Mouse (Mus musculus): Measurements from ENCODE around the gene Rfk. TPM values are rescaled to one million over a fixed set of nuclear protein-coding genes. Genes with fewer than 3 reads are reported as not detected.

Rfk gene
- 78.0 and 88.6 TPM in 2 replicates for polyA plus RNA-seq (2015; fragmentation: Nextera tagmentation; extraction: Ambion mirVana)

- Histone ChIP-seq H3K4me3 (replicated peaks) (peak within 1 kb of the TSS; percentile 91), H3K27me3 (no peaks in the 10 kb centered on the region), H3K27ac (replicated peaks) (peak within 1 kb of the TSS; percentile 80), H3K9ac (peak within 1 kb of the TSS; percentile 78), H3K36me3 (peaks cover 11% of the 10 kb centered on the region), H3K9me3 (replicated peaks) (no peaks in the 10 kb centered on the region), H3K4me1 (peaks cover 8% of the 10 kb centered on the region; the same call in 1 of the 2 replicates), H3K4me2 (replicated peaks) (peak within 1 kb of the TSS; percentile 64)
- peak; percentile 96 for ATAC-seq (ENCODE audit: insufficient number of reproducible peaks, low FRiP score, low TSS enrichment, low read depth)
- WGBS: under 1% methylated on average over 82 of the region's 83 CpGs
Observed at GRCm38 (mm10) chr19:17393841-17394591, at the start of gene Rfk. TSS of gene Rfk (plus strand) at chr19:17394043.

GRCm38 (mm10) chr19:17344881-17345280, 49.0 kb upstream of the Rfk start:
- Histone ChIP-seq H3K36me3 (no peaks in the 10 kb centered on the region), H3K4me2 (replicated peaks) (no peak overlapping the region), H3K9me3 (replicated peaks) (no peaks in the 10 kb centered on the region), H3K27me3 (no peaks in the 10 kb centered on the region), H3K4me3 (replicated peaks) (no peak overlapping the region), H3K27ac (replicated peaks) (no peak overlapping the region), H3K9ac (no peak overlapping the region), H3K4me1 (no peaks in the 10 kb centered on the region)
- 79% methylated on average over 7 of the region's 7 CpGs for WGBS
- ATAC-seq (ENCODE audit: insufficient number of reproducible peaks, low FRiP score, low TSS enrichment, low read depth): no peak

GRCm38 (mm10) chr19:17346716-17347474, 46.9 kb upstream of the Rfk start:
- Histone ChIP-seq H3K4me3 (replicated peaks) (no peak overlapping the region), H3K27me3 (no peaks in the 10 kb centered on the region)

GRCm38 (mm10) chr19:17347852-17348251, 46.0 kb upstream of the Rfk start:
- 69% methylated on average over 2 of the region's 2 CpGs for WGBS
- Histone ChIP-seq H3K36me3 (no peaks in the 10 kb centered on the region), H3K9me3 (replicated peaks) (no peaks in the 10 kb centered on the region), H3K4me1 (no peaks in the 10 kb centered on the region), H3K27me3 (no peaks in the 10 kb centered on the region), H3K9ac (no peak overlapping the region), H3K4me2 (replicated peaks) (no peak overlapping the region), H3K4me3 (replicated peaks) (no peak overlapping the region), H3K27ac (replicated peaks) (no peak overlapping the region)
- no peak for ATAC-seq (ENCODE audit: insufficient number of reproducible peaks, low FRiP score, low TSS enrichment, low read depth)

More at GRCm38 (mm10) chr19:17346716-17347474, 46.9 kb upstream of the Rfk start:
- Histone ChIP-seq H3K9me3 (replicated peaks) (no peaks in the 10 kb centered on the region), H3K36me3 (no peaks in the 10 kb centered on the region), H3K27ac (replicated peaks) (no peak overlapping the region), H3K9ac (no peak overlapping the region), H3K4me1 (no peaks in the 10 kb centered on the region), H3K4me2 (replicated peaks) (no peak overlapping the region)
- ATAC-seq (ENCODE audit: insufficient number of reproducible peaks, low FRiP score, low TSS enrichment, low read depth): no peak
- WGBS: 92% methylated on average over 3 of the region's 3 CpGs

GRCm38 (mm10) chr19:17353727-17354126, 40.1 kb upstream of the Rfk start:
- no peak overlapping the region for H3K4me3 ChIP-seq (replicated peaks)
- H3K27ac ChIP-seq (replicated peaks): no peak overlapping the region
- H3K27me3 ChIP-seq: peaks cover 3% of the 10 kb centered on the region; the same call in 1 of the 2 replicates
- H3K9ac ChIP-seq: no peak overlapping the region
- H3K4me1 ChIP-seq: 0 out of 2 replicates have a peak, but pooled peaks cover 3% of the 10 kb centered on the region
- 68% methylated on average over 8 of the region's 8 CpGs for WGBS
- H3K36me3 ChIP-seq: no peaks in the 10 kb centered on the region
- H3K9me3 ChIP-seq (replicated peaks): no peaks in the 10 kb centered on the region
- ATAC-seq (ENCODE audit: insufficient number of reproducible peaks, low FRiP score, low TSS enrichment, low read depth): no peak
- no peak overlapping the region for H3K4me2 ChIP-seq (replicated peaks)

- H3K4me3 ChIP-seq (replicated peaks): no peak overlapping the region
- H3K4me1 ChIP-seq: 0 out of 2 replicates have a peak, but pooled peaks cover 3% of the 10 kb centered on the region
- H3K27me3 ChIP-seq: peaks cover 3% of the 10 kb centered on the region; the same call in 1 of the 2 replicates
- H3K36me3 ChIP-seq: no peaks in the 10 kb centered on the region
- no peak overlapping the region for H3K27ac ChIP-seq (replicated peaks)
- no peak overlapping the region for H3K9ac ChIP-seq
- no peak for ATAC-seq (ENCODE audit: insufficient number of reproducible peaks, low FRiP score, low TSS enrichment, low read depth)
- no peaks in the 10 kb centered on the region for H3K9me3 ChIP-seq (replicated peaks)
- H3K4me2 ChIP-seq (replicated peaks): no peak overlapping the region
- 75% methylated on average over 4 of the region's 4 CpGs for WGBS
Observed at GRCm38 (mm10) chr19:17354362-17354761, 39.5 kb upstream of the Rfk start.

- no peak overlapping the region for H3K4me3 ChIP-seq (replicated peaks)
Observed at GRCm38 (mm10) chr19:17354797-17355196, 39.0 kb upstream of the Rfk start.

GRCm38 (mm10) chr19:17355361-17355760, 38.5 kb upstream of the Rfk start:
- 31% methylated on average over 4 of the region's 4 CpGs for WGBS
- Histone ChIP-seq H3K4me3 (replicated peaks) (peak overlapping the region; percentile 49), H3K9me3 (replicated peaks) (no peaks in the 10 kb centered on the region), H3K36me3 (no peaks in the 10 kb centered on the region), H3K27ac (replicated peaks) (no peak overlapping the region), H3K9ac (no peak overlapping the region), H3K27me3 (peaks cover 3% of the 10 kb centered on the region; the same call in 1 of the 2 replicates), H3K4me2 (replicated peaks) (peak overlapping the region; percentile 79; the same call in 1 of the 2 replicates), H3K4me1 (0 out of 2 replicates have a peak, but pooled peaks cover 3% of the 10 kb centered on the region)
- no peak for ATAC-seq (ENCODE audit: insufficient number of reproducible peaks, low FRiP score, low TSS enrichment, low read depth)

More at GRCm38 (mm10) chr19:17354797-17355196, 39.0 kb upstream of the Rfk start:
- no peaks in the 10 kb centered on the region for H3K36me3 ChIP-seq
- H3K9ac ChIP-seq: no peak overlapping the region
- 44% methylated on average over 4 of the region's 4 CpGs for WGBS
- no peak overlapping the region for H3K27ac ChIP-seq (replicated peaks)
- no peak for ATAC-seq (ENCODE audit: insufficient number of reproducible peaks, low FRiP score, low TSS enrichment, low read depth)
- H3K4me1 ChIP-seq: 0 out of 2 replicates have a peak, but pooled peaks cover 3% of the 10 kb centered on the region
- no peaks in the 10 kb centered on the region for H3K9me3 ChIP-seq (replicated peaks)
- peaks cover 3% of the 10 kb centered on the region; the same call in 1 of the 2 replicates for H3K27me3 ChIP-seq
- H3K4me2 ChIP-seq (replicated peaks): no peak overlapping the region

- 3% methylated on average over 50 of the region's 50 CpGs for WGBS
Observed at GRCm38 (mm10) chr19:17355950-17356867, 37.6 kb upstream of the Rfk start.

GRCm38 (mm10) chr19:17356932-17357331, 36.9 kb upstream of the Rfk start:
- 0 out of 2 replicates have a peak overlapping the region, but pooled peaks have one; percentile 79 for H3K4me2 ChIP-seq (replicated peaks)

More at GRCm38 (mm10) chr19:17355950-17356867, 37.6 kb upstream of the Rfk start:
- peak overlapping the region; percentile 79 for H3K4me2 ChIP-seq (replicated peaks)
- H3K36me3 ChIP-seq: no peaks in the 10 kb centered on the region
- peak overlapping the region; percentile 49 for H3K4me3 ChIP-seq (replicated peaks)
- H3K9me3 ChIP-seq (replicated peaks): no peaks in the 10 kb centered on the region
- ATAC-seq (ENCODE audit: insufficient number of reproducible peaks, low FRiP score, low TSS enrichment, low read depth): peak; percentile 87
- H3K9ac ChIP-seq: 0 out of 2 replicates have a peak overlapping the region, but pooled peaks have one; percentile 29
- peaks cover 3% of the 10 kb centered on the region; the same call in 1 of the 2 replicates for H3K27me3 ChIP-seq
- H3K4me1 ChIP-seq: 0 out of 2 replicates have a peak, but pooled peaks cover 3% of the 10 kb centered on the region
- H3K27ac ChIP-seq (replicated peaks): no peak overlapping the region

More at GRCm38 (mm10) chr19:17356932-17357331, 36.9 kb upstream of the Rfk start:
- peak overlapping the region; percentile 49 for H3K4me3 ChIP-seq (replicated peaks)
- no peaks in the 10 kb centered on the region for H3K9me3 ChIP-seq (replicated peaks)
- ATAC-seq (ENCODE audit: insufficient number of reproducible peaks, low FRiP score, low TSS enrichment, low read depth): no peak
- H3K27ac ChIP-seq (replicated peaks): no peak overlapping the region
- no peak overlapping the region for H3K9ac ChIP-seq
- peaks cover 3% of the 10 kb centered on the region; the same call in 1 of the 2 replicates for H3K27me3 ChIP-seq
- H3K4me1 ChIP-seq: 0 out of 2 replicates have a peak, but pooled peaks cover 3% of the 10 kb centered on the region
- WGBS: 70% methylated on average over 6 of the region's 6 CpGs
- H3K36me3 ChIP-seq: no peaks in the 10 kb centered on the region

Measured in embryonic facial prominence, embryonic 15.5 days (tissue).